Mouse (Mus musculus) Muller cell, postnatal 12 days (primary cell): ENCODE measurements around the gene Pafah1b2.
A peak's percentile ranks its signal among the peaks of the same experiment; 100 is the strongest.

ENCODE experiments used
- DNase-seq: peaks from one replicate; pipeline ENCODE4 v3.0.0-alpha.2; 2015; ENCODE audit errors: inconsistent ontology term

Pafah1b2 gene

DNA sequence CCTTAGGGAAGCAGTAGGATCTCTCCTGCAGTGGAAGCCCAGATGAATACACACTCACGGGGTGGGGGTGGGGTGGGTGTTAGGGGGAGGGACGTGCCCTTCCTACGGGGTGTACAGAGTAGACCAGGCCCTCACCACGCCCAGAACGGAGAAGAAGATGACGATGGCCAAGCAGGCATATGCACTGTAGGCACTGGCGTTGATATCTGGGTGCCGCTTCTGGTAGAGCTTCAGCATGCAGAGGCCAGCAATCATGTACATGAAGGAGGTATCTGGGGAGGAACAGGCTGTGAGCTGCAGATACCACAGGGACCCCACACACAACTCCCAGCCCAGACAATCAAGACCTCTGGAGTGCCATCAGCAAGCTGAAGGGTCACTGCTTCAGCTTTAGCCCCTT, 69.6 kb downstream of the Pafah1b2 start:
- DNase-seq: no peak

GRCm38 (mm10) chr9:45942464-45942863, 70.0 kb downstream of the Pafah1b2 start:
- no peak for DNase-seq

DNA sequence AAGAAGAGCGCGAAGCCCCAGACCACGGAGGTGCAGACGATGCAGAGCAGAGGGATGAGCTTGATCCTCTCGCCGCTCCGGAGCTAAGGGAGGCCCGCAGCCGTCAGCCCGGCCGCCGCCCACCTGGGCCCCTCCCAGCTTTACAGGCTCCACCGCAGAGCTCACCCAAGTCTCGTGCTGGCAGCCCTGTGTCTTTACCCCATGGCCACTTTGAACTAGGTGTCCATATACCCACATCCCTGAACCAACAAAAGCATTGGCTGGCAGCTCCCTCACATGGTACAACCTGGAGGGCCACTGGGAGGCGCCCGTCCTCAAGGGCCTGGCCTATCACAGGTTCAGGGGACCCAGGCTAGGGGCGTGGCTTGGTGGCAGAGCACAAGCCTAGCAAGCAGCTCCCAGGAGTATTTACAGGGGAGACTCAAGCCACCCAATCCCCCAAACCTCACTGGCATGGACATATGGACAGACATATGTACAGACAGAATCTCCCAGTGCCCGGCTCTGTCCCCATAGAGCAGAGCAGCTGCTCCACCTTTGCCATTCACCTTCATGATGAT, 71.1 kb downstream of the Pafah1b2 start:
- no peak for DNase-seq

- DNase-seq: no peak
Measured at GRCm38 (mm10) chr9:45939794-45940193, 72.7 kb downstream of the Pafah1b2 start.

- DNase-seq: no peak
Measured at GRCm38 (mm10) chr9:45938952-45939637, 73.4 kb downstream of the Pafah1b2 start.

DNA sequence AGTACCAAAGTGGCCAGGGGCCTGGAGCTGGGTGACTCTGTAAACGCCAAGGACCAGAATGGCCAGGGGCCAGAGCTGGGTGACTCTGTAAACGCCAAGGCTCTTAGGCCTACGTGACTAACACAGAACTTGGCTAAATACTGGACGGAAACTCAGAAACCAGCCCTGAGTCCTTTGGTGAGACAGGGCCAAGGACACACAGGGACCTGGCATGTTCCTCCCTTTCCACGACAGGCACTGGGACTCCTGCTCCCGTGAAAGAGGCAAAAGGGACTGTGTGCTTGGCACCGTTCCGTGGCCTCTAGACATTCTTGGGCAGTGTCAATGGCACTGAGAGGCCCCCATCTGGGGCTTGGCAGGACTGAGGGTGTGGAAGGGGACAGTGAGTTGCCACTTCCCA, 74.4 kb downstream of the Pafah1b2 start:
- DNase-seq: no peak

- peak; percentile 73 for DNase-seq
Measured at GRCm38 (mm10) chr9:45936883-45937282, 75.6 kb downstream of the Pafah1b2 start.

- DNase-seq: peak; percentile 96
Measured at GRCm38 (mm10) chr9:45935628-45936210, 76.8 kb downstream of the Pafah1b2 start, which contains the start of gene Tagln. Gene Tagln, minus strand, starts transcription at chr9:45936058.

DNA sequence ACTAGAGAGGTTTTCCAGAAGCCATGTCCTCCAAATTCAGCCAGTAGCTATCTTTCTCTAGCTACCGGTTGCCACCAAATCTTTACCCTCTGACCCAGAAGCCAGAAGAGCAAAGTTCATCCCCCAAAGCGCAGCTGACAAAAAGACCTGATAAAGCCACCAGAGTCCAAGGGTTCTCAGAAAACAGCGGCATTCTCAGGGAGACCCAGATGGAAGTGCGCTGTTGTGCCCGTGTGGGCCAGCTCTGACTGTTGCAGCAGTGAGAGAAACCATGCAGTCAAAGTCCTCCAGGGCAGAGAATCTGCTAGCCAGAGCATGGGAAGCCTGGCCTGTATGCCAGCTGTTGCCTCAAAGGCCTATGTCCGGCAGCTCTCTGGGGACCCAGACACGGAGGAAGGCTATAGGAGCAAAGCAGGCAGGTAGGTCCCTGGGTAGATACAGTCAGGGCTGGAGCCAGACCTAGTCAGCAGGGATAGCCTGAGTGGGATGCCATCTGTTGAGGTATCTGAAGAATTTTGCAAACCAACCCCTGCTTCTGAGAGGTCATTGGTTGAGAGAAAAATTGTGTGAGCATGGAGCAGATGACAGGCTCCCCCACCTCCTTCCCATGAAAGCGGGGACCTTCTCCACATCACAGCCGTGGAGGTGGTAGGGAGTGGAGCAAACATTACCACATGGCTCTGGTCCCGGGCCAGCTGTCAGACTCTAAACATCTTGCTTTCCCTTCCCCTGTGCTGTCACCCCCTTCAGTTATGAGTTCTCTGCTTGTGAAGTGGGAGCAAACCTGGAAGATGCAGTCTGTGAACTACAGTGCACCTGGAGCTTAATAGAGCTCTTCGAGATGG, 79.7 kb downstream of the Pafah1b2 start:
- no peak for DNase-seq

DNA sequence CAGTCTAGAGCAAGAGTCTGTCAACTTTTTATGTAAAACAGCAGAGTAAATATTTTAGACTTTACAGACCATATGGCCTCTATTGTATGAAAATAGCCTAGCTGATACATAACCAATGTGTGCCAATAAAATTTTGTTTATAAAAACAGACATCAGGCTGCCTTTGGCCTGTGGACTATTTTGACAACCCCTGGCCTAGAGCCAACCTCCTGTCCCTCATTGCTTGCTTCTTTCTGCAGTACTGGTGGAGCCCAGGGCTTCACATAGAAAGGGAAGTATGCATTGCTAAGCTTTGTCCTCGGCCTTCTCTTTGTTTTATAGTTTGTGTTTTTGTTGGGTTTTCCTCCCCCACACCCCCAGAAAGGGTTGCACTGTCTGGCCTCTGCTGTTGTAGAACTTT, 80.5 kb downstream of the Pafah1b2 start:
- no peak for DNase-seq

DNA sequence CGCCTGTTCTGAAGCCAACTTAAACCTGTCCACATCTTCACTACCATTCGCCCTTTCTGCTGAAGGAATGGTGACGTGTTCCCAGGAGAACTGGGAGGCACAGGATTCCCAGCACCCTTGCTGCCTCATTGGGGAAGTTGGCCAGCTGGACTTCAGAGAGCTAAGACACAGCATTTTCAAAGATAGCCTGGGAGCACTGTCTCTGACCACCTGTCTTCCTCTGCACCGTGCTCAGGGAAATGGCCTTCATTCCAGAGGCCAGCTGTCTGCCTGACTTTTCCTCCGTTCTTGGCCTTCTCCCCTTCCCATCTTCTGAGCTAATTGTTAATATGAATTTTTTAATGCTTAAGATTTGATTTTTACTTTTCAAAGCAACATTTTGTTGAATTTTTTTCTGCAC, 83.2 kb downstream of the Pafah1b2 start:
- no peak for DNase-seq

- DNase-seq: peak; percentile 56
Measured at GRCm38 (mm10) chr9:45919895-45920294, 92.6 kb downstream of the Pafah1b2 start.

DNA sequence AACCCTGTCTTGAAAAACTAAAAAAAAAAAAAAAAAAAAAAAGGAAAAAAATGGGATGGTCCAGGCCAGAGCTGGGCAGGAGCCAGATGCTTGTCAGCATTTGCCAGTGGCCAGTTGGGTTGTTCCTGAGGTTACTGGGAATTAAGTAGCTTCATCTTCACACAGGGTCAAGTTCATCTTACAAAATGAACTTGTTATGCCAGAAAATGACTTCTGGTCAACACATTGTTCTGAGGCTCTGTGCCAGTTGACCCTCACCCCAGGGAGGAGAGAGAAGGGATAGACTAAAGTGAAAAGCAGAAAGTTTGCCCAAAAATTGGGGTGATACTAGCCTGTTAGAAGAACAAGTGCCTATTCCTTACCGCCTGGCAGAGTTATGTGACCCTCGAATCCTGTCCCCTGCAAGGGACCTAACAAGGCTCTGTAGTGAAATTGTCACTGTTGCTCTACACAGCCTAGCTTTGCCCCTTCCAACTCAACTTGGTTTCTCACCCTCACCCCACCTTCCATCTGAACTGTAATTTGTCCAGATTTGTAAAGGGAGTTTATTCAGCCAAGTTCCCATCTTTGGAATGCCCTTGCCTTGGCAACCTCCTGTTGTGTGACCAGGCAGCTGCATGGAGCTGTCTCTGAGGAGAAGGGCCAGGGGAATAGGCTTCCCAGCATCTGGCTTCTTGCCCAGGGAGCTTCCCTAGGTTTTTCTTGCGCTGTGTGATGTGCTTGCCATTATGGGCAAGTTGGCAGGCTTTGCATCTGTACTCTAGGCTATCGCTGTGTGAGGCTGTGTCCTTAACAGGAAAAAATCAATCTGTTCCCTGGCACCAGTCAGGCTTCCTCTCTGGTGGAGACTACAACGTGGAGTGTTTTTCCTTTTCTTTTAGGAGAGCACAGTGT, 95.2 kb downstream of the Pafah1b2 start:
- DNase-seq: peak; percentile 81

- no peak for DNase-seq
Measured at GRCm38 (mm10) chr9:45915659-45916058, 96.8 kb downstream of the Pafah1b2 start.
